Mouse (Mus musculus) kidney, embryonic 16.5 days (tissue): ENCODE data around the gene Prkag2. TPM values are rescaled to one million over a fixed set of nuclear protein-coding genes. Genes with fewer than 3 reads are reported as not detected.
A peak's percentile ranks its signal among the peaks of the same experiment; 100 is the strongest.

Experiments used
- ATAC-seq: fragments of 200-750 bp; cut with Nextera tagmentation; 2 replicates; pipeline ENCODE4 v1.8.0; 2017; ENCODE audit warnings: moderate TSS enrichment; ENCODE audit not compliant: low FRiP score, low TSS enrichment
- H3K27ac ChIP-seq: fragments of 300-500 bp; sonication (generic); 2 replicates; pipeline ENCODE4 v1.5.1; 2014; ENCODE audit warnings: low read length
- H3K27me3 ChIP-seq: fragments of 300-500 bp; sonication (generic); 2 replicates; pipeline ENCODE4 v1.6.1; 2014; ENCODE audit warnings: low read length, control low read depth, mixed read lengths; ENCODE audit not compliant: insufficient read depth
- H3K36me3 ChIP-seq: fragments of 300-500 bp; sonication (generic); 2 replicates; pipeline ENCODE4 v1.6.1; 2014; ENCODE audit warnings: low read length, control low read depth, mixed read lengths; ENCODE audit not compliant: insufficient read depth
- H3K4me1 ChIP-seq: fragments of 300-500 bp; sonication (generic); 2 replicates; pipeline ENCODE4 v1.6.1; 2014; ENCODE audit warnings: low read length, control low read depth, mixed read lengths; ENCODE audit not compliant: insufficient read depth
- H3K4me2 ChIP-seq: fragments of 300-500 bp; sonication (generic); replicated peaks from 2 replicates; pipeline ENCODE4 v1.6.1; 2014; ENCODE audit warnings: low read depth, low read length
- H3K4me3 ChIP-seq: fragments of 300-500 bp; sonication (generic); 2 replicates; pipeline ENCODE4 v1.5.1; 2014; ENCODE audit warnings: mild to moderate bottlenecking, low read length
- H3K9ac ChIP-seq: fragments of 300-500 bp; sonication (generic); replicated peaks from 2 replicates; pipeline ENCODE4 v1.6.1; 2014; ENCODE audit warnings: low read length
- H3K9me3 ChIP-seq: fragments of 300-500 bp; sonication (generic); 2 replicates; pipeline ENCODE4 v1.6.1; 2016; ENCODE audit warnings: low read length, control low read depth
- WGBS: fragments of 180-500 bp; shearing (Covaris S2); extraction: QIAGEN DNeasy Blood & Tissue Kit; methylation state at CpG from one replicate; pipeline ENCODE4 v1.1.7; 2014; 5-methylcytosine and 5-hydroxymethylcytosine counted together
- polyA plus RNA-seq: library from polyadenylated mRNA; unstranded; fragments of >200 nt; fragmentation: Nextera tagmentation; extraction: Ambion mirVana; gene quantifications from 2 replicates; pipeline ENCODE4 v1.2.1, GENCODE M21; 2015

Gene Prkag2
- polyA plus RNA-seq, 1 experiment from 2014 or later, result 43.4 TPM

DNA sequence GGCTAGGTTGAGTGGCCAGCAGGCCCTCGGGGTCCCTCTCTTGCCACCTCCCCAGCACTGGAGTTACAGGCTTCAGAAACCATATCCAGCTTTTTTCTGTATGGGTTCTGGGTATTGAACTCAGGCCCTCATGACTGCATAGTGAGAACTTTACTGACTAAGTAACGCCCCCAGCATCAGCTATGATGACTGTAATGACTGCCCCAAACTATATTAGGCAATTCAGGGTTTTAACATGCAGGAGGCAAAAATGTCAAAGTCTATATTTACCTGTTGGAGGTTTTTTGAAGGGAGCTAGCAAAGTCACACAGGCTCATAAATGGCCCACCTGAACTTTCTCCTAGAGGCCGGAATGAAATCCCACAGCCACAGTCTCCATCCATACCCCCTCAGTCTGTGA lies 9.9 kb upstream of the Prkag2 start:
- no peak overlapping the region for H3K4me3 ChIP-seq
- WGBS, result 68% methylated on average over 3 of the region's 3 CpGs
- H3K9me3 ChIP-seq, result no peaks in the 10 kb centered on the region
- ATAC-seq, result no peak
- H3K27ac ChIP-seq, result no peak overlapping the region
- H3K9ac ChIP-seq, result no peak overlapping the region
- no peaks in the 10 kb centered on the region for H3K27me3 ChIP-seq
- H3K4me1 ChIP-seq, result no peaks in the 10 kb centered on the region
- H3K36me3 ChIP-seq, result no peaks in the 10 kb centered on the region
- H3K4me2 ChIP-seq, result no peak overlapping the region

GRCm38 (mm10) chr5:25105748-25106147 lies 5.3 kb upstream of the Prkag2 start:
- H3K9me3 ChIP-seq, result no peaks in the 10 kb centered on the region
- no peak overlapping the region for H3K27ac ChIP-seq
- H3K4me3 ChIP-seq, result no peak overlapping the region
- H3K36me3 ChIP-seq, result no peaks in the 10 kb centered on the region
- H3K4me2 ChIP-seq, result no peak overlapping the region
- no peak overlapping the region for H3K9ac ChIP-seq
- peaks cover 5% of the 10 kb centered on the region; the same call in 1 of the 2 replicates for H3K27me3 ChIP-seq
- H3K4me1 ChIP-seq, result peaks cover 7% of the 10 kb centered on the region
- ATAC-seq, result no peak

DNA sequence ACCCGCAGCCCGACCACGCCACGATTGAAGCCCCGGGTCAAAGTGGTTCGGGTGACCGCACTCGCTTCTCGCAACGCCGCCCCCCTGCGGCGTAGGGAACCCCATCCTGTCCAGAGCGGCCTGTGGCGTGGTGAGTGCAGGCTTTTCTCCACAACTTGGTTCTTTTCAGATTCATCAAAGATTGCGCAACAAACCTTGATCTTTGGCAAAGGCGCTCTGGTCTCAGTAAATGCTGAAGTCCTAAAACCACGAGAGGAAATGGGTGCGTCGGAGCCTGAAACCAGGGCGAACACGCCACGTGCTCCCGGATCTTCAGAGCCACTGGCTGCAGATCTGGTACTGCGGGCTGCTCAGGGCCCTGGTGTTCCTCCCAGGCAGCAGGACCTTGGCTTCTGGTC lies 683 bp upstream of the Prkag2 start:
- peak overlapping the region; percentile 73 for H3K9ac ChIP-seq
- WGBS, result 1% methylated on average over 25 of the region's 25 CpGs
- no peak overlapping the region for H3K27ac ChIP-seq
- peak overlapping the region; percentile 83 for H3K4me2 ChIP-seq
- peak overlapping the region; percentile 52 for H3K4me3 ChIP-seq
- no peaks in the 10 kb centered on the region for H3K36me3 ChIP-seq
- peak; percentile 75 for ATAC-seq
- no peaks in the 10 kb centered on the region for H3K9me3 ChIP-seq
- H3K27me3 ChIP-seq, result peaks cover 14% of the 10 kb centered on the region
- H3K4me1 ChIP-seq, result peaks cover 11% of the 10 kb centered on the region

GRCm38 (mm10) chr5:25100157-25100515 lies 306 bp downstream of the Prkag2 start:
- under 1% methylated on average over 26 of the region's 26 CpGs for WGBS
- Histone ChIP-seq H3K36me3 (no peaks in the 10 kb centered on the region), H3K27me3 (peaks cover 14% of the 10 kb centered on the region), H3K4me2 (peak overlapping the region; percentile 83), H3K27ac (peak overlapping the region; percentile 54), H3K9me3 (no peaks in the 10 kb centered on the region), H3K9ac (peak overlapping the region; percentile 73), H3K4me3 (peak overlapping the region; percentile 52), H3K4me1 (peaks cover 11% of the 10 kb centered on the region)
- peak; percentile 10; the same call in 1 of the 2 replicates for ATAC-seq

- ATAC-seq, result peak; percentile 75
- Histone ChIP-seq H3K27me3 (peaks cover 14% of the 10 kb centered on the region), H3K4me3 (peak overlapping the region; percentile 52), H3K4me1 (peaks cover 11% of the 10 kb centered on the region), H3K9ac (peak overlapping the region; percentile 73), H3K9me3 (no peaks in the 10 kb centered on the region), H3K36me3 (no peaks in the 10 kb centered on the region), H3K4me2 (peak overlapping the region; percentile 83), H3K27ac (no peak overlapping the region)
- under 1% methylated on average over 45 of the region's 45 CpGs for WGBS
Observed at GRCm38 (mm10) chr5:25099367-25100156, 880 bp downstream of the Prkag2 start.

DNA sequence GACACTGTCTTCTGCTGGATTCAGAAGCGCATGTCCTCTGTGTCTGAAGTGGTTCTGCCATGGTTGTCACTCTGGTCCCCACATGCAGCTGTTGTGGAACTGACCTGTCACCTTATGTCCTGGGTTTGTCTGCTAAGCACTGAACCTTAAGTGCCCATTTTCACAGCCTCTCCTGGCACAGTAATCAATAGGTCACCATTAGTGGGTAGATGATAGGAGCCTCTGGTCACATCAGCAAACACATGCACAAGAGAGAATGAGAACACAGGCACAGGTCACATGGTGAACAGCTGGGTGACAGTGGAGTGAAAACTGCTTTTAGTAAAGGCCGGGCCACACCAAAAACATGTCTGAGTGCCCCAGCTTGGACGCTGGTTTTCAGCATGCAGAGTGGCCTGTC lies 2.6 kb downstream of the Prkag2 start:
- Histone ChIP-seq H3K4me1 (peaks cover 19% of the 10 kb centered on the region), H3K36me3 (no peaks in the 10 kb centered on the region), H3K4me2 (no peak overlapping the region), H3K9ac (no peak overlapping the region), H3K9me3 (no peaks in the 10 kb centered on the region), H3K27ac (no peak overlapping the region), H3K4me3 (no peak overlapping the region), H3K27me3 (peaks cover 14% of the 10 kb centered on the region)
- no peak for ATAC-seq
- WGBS, result 65% methylated on average over 3 of the region's 3 CpGs

DNA sequence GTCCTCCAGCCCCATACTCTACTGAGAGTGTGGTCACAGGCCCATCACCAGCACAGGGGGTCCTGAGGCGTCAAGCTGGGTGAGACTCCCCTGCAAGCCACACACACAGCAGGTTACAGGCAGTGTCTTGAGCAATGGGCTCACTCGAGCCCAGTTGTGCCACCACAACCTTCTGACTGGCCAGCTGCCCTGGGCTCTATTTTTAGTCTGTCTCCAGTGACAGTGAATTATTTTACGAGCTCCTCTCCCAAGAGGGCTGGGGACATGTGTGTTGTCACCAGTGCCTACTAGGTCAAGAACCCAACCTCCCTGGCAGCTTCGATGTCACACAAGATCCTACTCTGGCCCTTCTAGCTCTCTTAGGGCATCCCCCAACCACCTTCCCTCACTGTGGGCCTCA lies 4.0 kb downstream of the Prkag2 start:
- WGBS, result 50% methylated on average over 4 of the region's 4 CpGs
- ATAC-seq, result no peak
- Histone ChIP-seq H3K4me3 (no peak overlapping the region), H3K9ac (no peak overlapping the region), H3K27ac (no peak overlapping the region), H3K27me3 (peaks cover 12% of the 10 kb centered on the region), H3K9me3 (no peaks in the 10 kb centered on the region), H3K4me2 (no peak overlapping the region), H3K36me3 (no peaks in the 10 kb centered on the region), H3K4me1 (peaks cover 22% of the 10 kb centered on the region)

GRCm38 (mm10) chr5:25092630-25093245 lies 7.7 kb downstream of the Prkag2 start:
- peak; percentile 91 for ATAC-seq
- no peak overlapping the region for H3K9ac ChIP-seq
- no peak overlapping the region for H3K4me3 ChIP-seq
- no peaks in the 10 kb centered on the region for H3K9me3 ChIP-seq
- WGBS, result 51% methylated on average over 8 of the region's 8 CpGs
- peaks cover 13% of the 10 kb centered on the region for H3K4me1 ChIP-seq
- H3K27ac ChIP-seq, result peak overlapping the region; percentile 37; the same call in 1 of the 2 replicates
- no peak overlapping the region for H3K4me2 ChIP-seq
- H3K27me3 ChIP-seq, result 0 out of 2 replicates have a peak, but pooled peaks cover 3% of the 10 kb centered on the region
- no peaks in the 10 kb centered on the region for H3K36me3 ChIP-seq

- no peak for ATAC-seq
- no peak overlapping the region for H3K27ac ChIP-seq
- H3K4me2 ChIP-seq, result no peak overlapping the region
- no peak overlapping the region for H3K4me3 ChIP-seq
- H3K27me3 ChIP-seq, result no peaks in the 10 kb centered on the region
- H3K4me1 ChIP-seq, result peaks cover 17% of the 10 kb centered on the region
- WGBS, result 85% methylated on average over 6 of the region's 6 CpGs
- no peaks in the 10 kb centered on the region for H3K9me3 ChIP-seq
- H3K36me3 ChIP-seq, result no peaks in the 10 kb centered on the region
- no peak overlapping the region for H3K9ac ChIP-seq
Observed at GRCm38 (mm10) chr5:25089258-25089972, 11.0 kb downstream of the Prkag2 start.
